Mouse (Mus musculus) right cerebral cortex, postnatal 25 days (tissue): ENCODE data around the gene Ccdc15.
"Not testable (repeated sequence)": the region's sequence is repeated elsewhere in the genome, so short reads cannot be mapped to it uniquely, and the experiment has no call there.

Source experiments
- DNase-seq: peaks from one replicate; pipeline ENCODE4 v3.0.0; 2022

Gene Ccdc15

GRCm38 (mm10) chr9:37349050-37349449, 818 bp upstream of the Ccdc15 start:
- DNase-seq = no peak

- no peak for DNase-seq
Measured at GRCm38 (mm10) chr9:37347184-37347987, 846 bp downstream of the Ccdc15 start.

GRCm38 (mm10) chr9:37345406-37345805, 2.8 kb downstream of the Ccdc15 start:
- no peak for DNase-seq

GRCm38 (mm10) chr9:37329456-37329855, 18.8 kb downstream of the Ccdc15 start:
- no peak for DNase-seq

GRCm38 (mm10) chr9:37301720-37302119, 46.5 kb downstream of the Ccdc15 start:
- no peak for DNase-seq

DNA sequence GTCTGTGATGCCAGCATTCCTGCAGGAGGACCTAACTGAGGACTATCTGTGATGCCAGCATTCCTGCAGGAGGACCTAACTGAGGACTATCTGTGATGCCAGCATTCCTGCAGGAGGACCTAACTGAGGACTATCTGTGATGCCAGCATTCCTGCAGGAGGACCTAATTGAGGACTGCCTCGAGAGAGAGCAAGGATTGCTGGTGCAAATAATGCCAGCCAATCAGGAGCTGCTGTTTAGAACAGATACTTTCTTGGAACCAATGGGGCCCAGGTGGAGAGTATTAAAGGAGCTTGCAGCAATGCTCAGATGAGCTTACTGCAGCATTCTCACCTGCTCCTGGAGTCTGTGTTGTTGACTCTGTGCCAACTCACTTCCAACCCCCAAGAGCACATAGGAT, 47.7 kb downstream of the Ccdc15 start:
- not testable (repeated sequence) for DNase-seq

DNA sequence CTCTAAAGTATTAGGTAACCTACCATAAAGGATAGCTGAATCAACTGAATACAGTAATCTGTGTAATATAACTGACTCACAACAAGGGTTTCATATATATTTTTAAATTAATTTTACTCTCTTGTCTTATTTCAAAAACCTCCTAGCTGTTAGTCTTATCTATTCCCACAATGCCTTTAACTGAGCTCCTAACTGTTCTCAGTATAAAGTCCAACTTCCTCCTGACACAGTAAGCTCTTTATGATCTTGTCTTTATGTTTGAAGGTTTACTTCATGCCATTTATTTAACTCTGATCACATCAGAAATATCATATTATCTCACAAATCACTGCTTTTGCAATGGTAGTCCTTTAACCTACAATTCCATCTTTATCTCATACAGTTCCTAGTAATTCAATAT, 52.6 kb downstream of the Ccdc15 start:
- no peak for DNase-seq

DNA sequence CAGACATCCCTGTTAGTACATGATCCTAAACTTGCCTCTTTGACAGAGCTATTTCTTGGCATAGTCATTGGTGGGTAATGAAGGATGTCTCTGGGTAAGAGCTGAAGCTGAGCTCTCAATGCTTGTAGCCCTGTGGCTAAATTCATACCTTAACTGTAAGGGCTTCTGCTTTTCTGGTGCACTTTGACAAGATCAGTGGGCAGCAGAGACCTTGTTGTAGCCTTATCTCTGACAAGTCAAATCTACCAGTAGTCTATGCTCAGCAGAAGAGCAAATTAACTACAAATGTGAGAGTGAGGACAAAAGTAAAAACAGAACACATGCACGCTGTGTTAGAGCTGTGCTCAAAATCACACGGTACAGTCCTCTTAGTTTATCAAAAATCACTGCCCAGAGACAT, 81.6 kb downstream of the Ccdc15 start:
- no peak for DNase-seq

GRCm38 (mm10) chr9:37255889-37256225, 92.4 kb downstream of the Ccdc15 start:
- no peak for DNase-seq

GRCm38 (mm10) chr9:37255149-37255888, 92.9 kb downstream of the Ccdc15 start, which contains the start of gene Slc37a2:
Slc37a2 (minus strand) TSS chr9:37255738.
- peak; percentile 80 for DNase-seq

DNA sequence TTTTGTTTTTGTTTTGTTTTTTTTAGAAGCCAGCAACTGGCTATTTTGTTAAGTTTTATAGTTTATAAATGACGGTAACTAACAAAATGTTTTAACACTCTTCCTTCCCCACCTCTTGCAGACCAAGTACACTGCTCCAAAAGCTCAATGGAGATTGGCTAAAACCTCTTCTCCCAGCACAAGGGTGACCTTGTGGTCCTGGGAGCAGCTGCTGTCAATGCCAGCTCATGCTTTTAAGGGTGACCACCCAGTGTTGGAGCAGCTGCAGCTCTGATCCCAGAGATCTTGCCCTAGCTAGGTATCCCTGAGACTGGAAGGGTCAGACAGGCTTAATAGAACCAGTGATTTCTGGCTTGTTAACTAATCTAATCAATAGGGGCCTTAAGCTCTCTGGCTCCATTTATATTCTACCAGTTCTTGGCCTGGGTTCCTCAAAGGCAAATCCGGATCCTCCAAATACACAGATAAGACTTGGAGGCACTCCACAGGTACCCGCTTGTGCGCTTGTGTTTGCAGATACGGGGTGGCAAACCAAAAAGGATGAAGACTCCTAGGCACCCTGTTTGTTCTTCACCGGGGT, 93.6 kb downstream of the Ccdc15 start:
- no peak for DNase-seq

DNA sequence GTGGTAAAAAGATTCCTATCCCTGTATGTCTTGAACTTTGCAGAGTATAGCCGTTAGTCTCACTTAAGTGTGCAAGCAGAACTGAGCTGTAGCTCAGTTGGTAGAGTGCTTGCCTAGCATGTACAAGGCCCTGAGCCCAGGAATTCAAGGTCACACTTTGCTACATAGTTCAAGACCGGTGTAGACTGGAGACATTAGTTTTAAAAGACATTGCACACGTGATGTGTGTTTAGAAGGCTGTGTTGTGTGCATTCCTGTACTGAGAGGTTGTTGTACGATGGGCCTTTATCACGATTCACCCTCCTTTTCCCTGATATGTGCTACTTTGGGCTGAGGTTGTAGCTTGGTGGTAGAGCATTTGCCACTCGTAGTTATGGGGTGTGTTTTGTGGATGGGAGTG, 97.6 kb downstream of the Ccdc15 start:
- no peak for DNase-seq

GRCm38 (mm10) chr9:37249976-37250375, 98.3 kb downstream of the Ccdc15 start:
- DNase-seq = no peak

- DNase-seq = no peak
Measured at GRCm38 (mm10) chr9:37248381-37248906, 99.8 kb downstream of the Ccdc15 start.

- no peak for DNase-seq
Measured at GRCm38 (mm10) chr9:37247429-37247828, 100.8 kb downstream of the Ccdc15 start.

DNA sequence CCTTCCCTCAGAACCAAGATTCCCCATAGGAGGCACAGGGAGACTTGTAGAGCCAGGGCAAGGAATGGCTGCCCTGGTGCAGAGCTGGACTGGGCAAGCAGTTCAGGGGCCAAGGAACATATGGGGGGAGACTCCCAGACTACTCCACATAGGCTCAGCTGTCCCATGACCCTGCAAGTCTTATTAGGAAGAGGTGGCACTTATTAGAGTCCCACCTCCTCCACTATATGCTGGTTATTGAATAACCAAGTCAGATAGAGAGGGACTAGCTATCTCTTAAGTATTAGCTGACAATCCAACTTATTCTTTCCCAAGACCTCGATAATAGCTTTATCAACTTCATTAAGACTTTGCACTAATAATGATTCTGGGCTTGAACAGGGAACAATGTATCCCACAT, 102.4 kb downstream of the Ccdc15 start:
- no peak for DNase-seq

DNA sequence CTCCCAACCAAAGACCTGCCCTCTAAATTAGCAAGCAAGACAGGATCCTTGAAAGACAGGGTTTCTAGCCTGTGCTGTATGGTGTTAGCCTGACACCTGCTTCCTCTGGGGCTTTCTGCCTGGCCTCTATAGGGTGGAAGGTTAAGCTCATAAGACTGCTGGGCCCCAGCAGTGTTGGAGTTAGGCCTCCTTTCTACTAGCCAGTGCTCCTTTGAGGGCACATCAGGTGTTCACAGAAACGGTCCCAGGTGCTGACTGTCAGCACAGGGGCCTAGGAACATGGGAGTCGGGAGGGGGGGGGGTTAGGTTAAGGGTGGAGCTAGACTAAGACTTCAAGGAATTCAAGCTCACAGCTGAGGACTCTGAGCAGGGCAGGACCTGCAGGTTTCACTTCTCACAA, 102.8 kb downstream of the Ccdc15 start:
- DNase-seq = no peak

DNA sequence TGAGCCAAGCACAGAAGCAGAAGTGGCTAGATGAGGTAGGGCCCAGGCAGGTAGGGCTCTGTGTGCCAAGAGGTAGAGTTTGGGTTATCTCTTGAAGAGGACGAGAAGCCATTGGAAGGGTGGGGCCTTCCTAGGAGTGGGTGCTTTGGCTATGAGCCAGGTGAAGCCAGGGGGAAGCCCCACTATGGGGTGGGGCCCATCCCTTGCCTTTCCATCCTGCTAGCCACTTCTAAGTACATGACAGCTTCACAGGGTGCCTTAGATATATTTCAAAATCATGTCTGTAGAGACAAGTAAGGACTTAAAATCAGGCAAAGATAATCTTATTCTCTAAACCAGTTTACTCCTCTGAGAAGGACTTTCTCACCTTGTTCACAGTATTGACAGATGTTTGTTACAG, 103.6 kb downstream of the Ccdc15 start:
- DNase-seq = no peak

DNA sequence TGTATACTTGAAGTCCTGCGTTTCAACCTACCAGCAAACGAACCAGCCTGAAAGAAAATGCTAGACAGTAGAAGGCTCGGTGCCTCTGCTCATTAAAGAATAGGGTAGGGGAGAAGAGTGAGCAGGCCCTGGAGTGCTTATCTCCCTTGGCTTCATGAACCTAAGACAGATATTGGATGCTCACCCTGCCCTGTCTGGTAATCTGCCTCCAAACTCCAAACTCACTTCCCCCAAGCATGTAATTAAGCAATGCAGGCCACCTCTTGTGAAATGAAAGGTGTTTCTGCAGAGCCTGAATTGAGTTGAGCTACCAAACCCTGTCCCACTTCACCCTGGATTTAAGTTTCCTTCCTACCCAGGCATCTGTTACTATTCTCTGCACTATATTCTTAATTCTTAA, 105.5 kb downstream of the Ccdc15 start:
- DNase-seq = no peak

DNA sequence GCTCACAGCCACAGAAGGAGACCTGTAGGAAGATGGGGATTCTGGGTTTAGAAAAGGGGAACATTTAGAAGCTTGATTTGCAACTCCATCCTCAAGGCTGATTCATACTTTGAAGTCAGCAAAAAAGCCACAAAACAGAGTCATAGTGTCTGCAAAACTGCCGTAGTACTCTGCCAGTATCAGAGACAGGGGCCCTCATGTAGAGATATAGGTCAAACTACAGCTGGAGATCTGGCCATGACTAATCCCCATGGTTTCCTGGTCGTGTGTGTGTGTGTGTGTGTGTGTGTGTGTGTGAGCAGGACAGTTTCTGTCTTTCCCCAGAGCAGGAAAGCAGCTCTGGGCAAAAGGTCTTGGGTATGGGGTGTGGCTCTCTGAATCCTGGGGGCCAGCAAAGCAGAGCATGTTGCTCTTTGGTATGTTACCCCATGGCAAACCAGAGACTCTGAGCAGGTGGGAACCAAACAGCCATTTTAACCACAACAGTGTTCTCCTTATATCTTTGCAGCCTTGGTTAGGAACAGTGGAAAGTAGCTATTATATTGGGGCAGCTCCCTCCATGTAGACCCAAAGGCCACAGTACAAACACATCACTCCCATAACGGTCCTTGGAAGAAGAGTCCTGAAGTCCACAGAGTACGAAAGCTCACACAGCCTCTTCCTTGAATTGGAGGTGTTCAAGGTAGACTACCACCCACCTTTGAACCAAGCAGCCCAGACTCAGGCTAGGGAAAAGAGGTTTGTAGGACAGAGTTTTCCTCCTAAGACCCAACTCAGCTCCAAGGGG, 112.1 kb downstream of the Ccdc15 start:
- no peak for DNase-seq

GRCm38 (mm10) chr9:37232201-37233195, 115.7 kb downstream of the Ccdc15 start:
- no peak for DNase-seq
